15 mouse cellular contexts compared by ENCODE assay signal in genomic region chr1:73681697-73682096, GRCm38 (mm10).
"Had no signal": no experiment of that assay in that cellular context is flagged by ENCODE, and none has a peak within 500 bp of the region (broad histone marks: within the 10 kb centered on the region; RNA-seq: fewer than 3 reads in every experiment).

No protein-coding gene starts in this region.

- H3K9me3 ChIP-seq: limb, embryonic 12.5 days; liver, embryonic 15.5 days; midbrain, embryonic 12.5 days had no signal

- H3K27me3 ChIP-seq: limb, embryonic 12.5 days; liver, embryonic 15.5 days; megakaryocyte, embryonic 14.5 days; midbrain, embryonic 12.5 days had no signal

- H3K4me1 ChIP-seq: liver, embryonic 15.5 days; megakaryocyte, embryonic 14.5 days; midbrain, embryonic 12.5 days had no signal

- H3K36me3 ChIP-seq: limb, embryonic 12.5 days; liver, embryonic 15.5 days; midbrain, embryonic 12.5 days had no signal

- H3K9ac ChIP-seq: limb, embryonic 12.5 days; liver, embryonic 15.5 days; midbrain, embryonic 12.5 days had no signal

- DNase-seq: kidney, adult 11 months; kidney, adult 9 months; kidney, postnatal 36 days; right cerebral cortex, postnatal 14 days; thymus, adult 2 months; thymus, postnatal 25 days had no signal

- H3K4me3 ChIP-seq: layer of hippocampus, adult 2 months; limb, embryonic 12.5 days; liver, embryonic 15.5 days; megakaryocyte, embryonic 14.5 days; midbrain, embryonic 12.5 days had no signal

- ATAC-seq: lung, postnatal 0 days had no signal

- H3K4me2 ChIP-seq: limb, embryonic 12.5 days; liver, embryonic 11.5 days; liver, embryonic 15.5 days; midbrain, embryonic 12.5 days had no signal

- H3K27ac ChIP-seq: kidney, postnatal 0 days; layer of hippocampus, adult 2 months; limb, embryonic 12.5 days; liver, embryonic 15.5 days; macrophage; midbrain, embryonic 12.5 days had no signal
